Mouse (Mus musculus) kidney, postnatal 4 days (tissue): ENCODE measurements at regions not wholly inside any gene's neighbourhood (a gene's known extent, or its start where the extent isn't known, plus 50 kb on each side); places are given as distances from the start of the nearest gene placed in this dataset.

Source experiments
- DNase-seq, 2 experiments: peaks; one replicate each; pipeline ENCODE4 v3.0.0; 2021; ENCODE audit warnings: mixed read lengths in 2 of 2

- DNase-seq = no peak
These were observed 3669.2 kb downstream of the 9330182O14Rik start for GRCm38 (mm10) chr15:43803342-43803741.
